Mouse (Mus musculus): Measurements from ENCODE around the gene Rmdn2. TPM values are rescaled to one million over a fixed set of nuclear protein-coding genes. Genes with fewer than 3 reads are reported as not detected.

Rmdn2 gene
- polyA plus RNA-seq, 1 experiment from 2014 or later, result 15.2 TPM

GRCm38 (mm10) chr17:79622050-79622449 lies 10.4 kb downstream of the Rmdn2 start:
- H3K9ac ChIP-seq (ENCODE audit: low read depth, low read length), result no peak overlapping the region
- H3K9me3 ChIP-seq (replicated peaks; ENCODE audit: low read length), result no peaks in the 10 kb centered on the region
- no peaks in the 10 kb centered on the region for H3K4me1 ChIP-seq (replicated peaks; ENCODE audit: insufficient read depth, low read length)
- H3K27ac ChIP-seq, result no peak overlapping the region
- no peak for DNase-seq (ENCODE audit: low spot score)
- no peak for TF ChIP-seq CTCF (IDR thresholded peaks at IDR 0.05; ENCODE audit: low read depth)
- WGBS, result 95% methylated on average over 6 of the region's 6 CpGs
- H3K36me3 ChIP-seq (ENCODE audit: insufficient read depth, low read length), result no peaks in the 10 kb centered on the region
- ATAC-seq (replicated peaks; ENCODE audit: low FRiP score, low read depth), result no peak
- H3K4me3 ChIP-seq (replicated peaks; ENCODE audit: low read depth, low read length), result no peak overlapping the region
- H3K27me3 ChIP-seq (ENCODE audit: insufficient read depth, low read length), result no peaks in the 10 kb centered on the region
- H3K4me2 ChIP-seq (ENCODE audit: low read length), result no peak overlapping the region

GRCm38 (mm10) chr17:79622574-79622973 lies 10.9 kb downstream of the Rmdn2 start:
- H3K27me3 ChIP-seq (ENCODE audit: insufficient read depth, low read length), result no peaks in the 10 kb centered on the region
- no peak overlapping the region for H3K4me3 ChIP-seq (replicated peaks; ENCODE audit: low read depth, low read length)
- TF ChIP-seq CTCF (IDR thresholded peaks at IDR 0.05; ENCODE audit: low read depth), result no peak
- ATAC-seq (replicated peaks; ENCODE audit: low FRiP score, low read depth) (no peak), DNase-seq (ENCODE audit: low spot score) (no peak)
- no peak overlapping the region for H3K9ac ChIP-seq (ENCODE audit: low read depth, low read length)
- H3K9me3 ChIP-seq (replicated peaks; ENCODE audit: low read length), result no peaks in the 10 kb centered on the region
- H3K4me2 ChIP-seq (ENCODE audit: low read length), result no peak overlapping the region
- H3K36me3 ChIP-seq (ENCODE audit: insufficient read depth, low read length), result no peaks in the 10 kb centered on the region
- H3K27ac ChIP-seq, result no peak overlapping the region
- H3K4me1 ChIP-seq (replicated peaks; ENCODE audit: insufficient read depth, low read length), result no peaks in the 10 kb centered on the region
- WGBS, result 90% methylated on average over 7 of the region's 7 CpGs

- TF ChIP-seq CTCF (IDR thresholded peaks at IDR 0.05; ENCODE audit: low read depth), result no peak
- H3K4me3 ChIP-seq (replicated peaks; ENCODE audit: low read depth, low read length), result no peak overlapping the region
- no peaks in the 10 kb centered on the region for H3K27me3 ChIP-seq (ENCODE audit: insufficient read depth, low read length)
- no peaks in the 10 kb centered on the region for H3K9me3 ChIP-seq (replicated peaks; ENCODE audit: low read length)
- no peak overlapping the region for H3K9ac ChIP-seq (ENCODE audit: low read depth, low read length)
- H3K36me3 ChIP-seq (ENCODE audit: insufficient read depth, low read length), result no peaks in the 10 kb centered on the region
- WGBS, result 80% methylated on average over 3 of the region's 3 CpGs
- ATAC-seq (replicated peaks; ENCODE audit: low FRiP score, low read depth) (no peak), DNase-seq (ENCODE audit: low spot score) (no peak)
- H3K4me1 ChIP-seq (replicated peaks; ENCODE audit: insufficient read depth, low read length), result no peaks in the 10 kb centered on the region
- no peak overlapping the region for H3K4me2 ChIP-seq (ENCODE audit: low read length)
- H3K27ac ChIP-seq, result no peak overlapping the region
These were observed 12.2 kb downstream of the Rmdn2 start for GRCm38 (mm10) chr17:79623841-79624240.

DNA sequence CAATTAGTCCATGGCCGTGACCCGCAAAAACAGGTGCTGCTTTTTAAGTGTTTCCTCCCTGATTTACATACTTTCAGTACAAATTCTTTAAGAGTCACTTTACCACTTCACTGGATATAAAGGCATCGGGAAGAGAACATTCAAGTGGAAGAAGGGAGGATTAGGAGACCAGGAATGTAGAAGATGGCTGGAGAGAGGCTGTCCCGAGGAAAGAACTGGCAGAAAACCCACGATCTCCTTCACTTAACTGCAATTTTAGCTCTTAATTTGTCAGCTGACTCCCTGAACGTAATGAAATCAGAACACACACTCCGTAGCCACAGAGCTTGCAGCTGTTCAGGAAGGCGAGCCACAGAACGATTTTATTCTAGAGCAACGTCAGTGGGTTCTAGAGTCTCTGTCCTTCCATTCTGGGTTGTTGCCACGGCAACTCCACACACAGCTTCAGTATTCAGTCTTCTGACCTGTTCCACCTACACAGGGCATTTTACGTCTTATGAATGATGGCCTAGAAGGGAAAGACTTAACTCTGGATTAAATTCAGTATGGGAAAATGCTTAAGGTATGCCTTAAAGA lies 14.7 kb downstream of the Rmdn2 start:
- no peak for TF ChIP-seq CTCF (IDR thresholded peaks at IDR 0.05; ENCODE audit: low read depth)
- no peak overlapping the region for H3K9ac ChIP-seq (ENCODE audit: low read depth, low read length)
- no peaks in the 10 kb centered on the region for H3K4me1 ChIP-seq (replicated peaks; ENCODE audit: insufficient read depth, low read length)
- H3K27ac ChIP-seq, result no peak overlapping the region
- H3K9me3 ChIP-seq (replicated peaks; ENCODE audit: low read length), result no peaks in the 10 kb centered on the region
- H3K36me3 ChIP-seq (ENCODE audit: insufficient read depth, low read length), result no peaks in the 10 kb centered on the region
- DNase-seq (ENCODE audit: low spot score) (peak; percentile 22), ATAC-seq (replicated peaks; ENCODE audit: low FRiP score, low read depth) (no peak)
- no peaks in the 10 kb centered on the region for H3K27me3 ChIP-seq (ENCODE audit: insufficient read depth, low read length)
- WGBS, result 40% methylated on average over 12 of the region's 12 CpGs
- H3K4me3 ChIP-seq (replicated peaks; ENCODE audit: low read depth, low read length), result no peak overlapping the region
- H3K4me2 ChIP-seq (ENCODE audit: low read length), result no peak overlapping the region

DNA sequence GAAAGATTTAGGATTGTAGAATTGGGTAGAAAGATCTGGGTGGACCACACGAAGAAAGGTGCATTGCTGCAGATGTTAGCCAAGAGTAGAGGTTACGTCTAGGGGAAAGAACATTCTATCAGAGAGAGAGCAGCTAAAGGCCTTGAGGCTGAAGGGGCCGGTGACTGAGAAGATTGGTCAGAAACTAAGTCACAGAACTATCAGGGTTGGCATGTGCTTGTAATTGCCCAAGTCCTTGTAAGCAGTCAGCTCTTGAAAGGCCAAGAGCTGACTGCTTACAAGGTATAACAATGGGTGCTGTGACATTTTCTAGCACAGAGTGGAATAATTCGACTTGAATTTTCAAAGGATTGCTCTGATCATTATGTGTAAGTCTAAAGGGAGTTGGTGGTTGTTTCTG lies 38.2 kb downstream of the Rmdn2 start:
- Histone ChIP-seq H3K4me1 (replicated peaks; ENCODE audit: insufficient read depth, low read length) (no peaks in the 10 kb centered on the region), H3K4me2 (ENCODE audit: low read length) (no peak overlapping the region), H3K9me3 (replicated peaks; ENCODE audit: low read length) (no peaks in the 10 kb centered on the region), H3K27me3 (ENCODE audit: insufficient read depth, low read length) (no peaks in the 10 kb centered on the region), H3K4me3 (replicated peaks; ENCODE audit: low read depth, low read length) (no peak overlapping the region), H3K36me3 (ENCODE audit: insufficient read depth, low read length) (no peaks in the 10 kb centered on the region), H3K27ac (no peak overlapping the region), H3K9ac (ENCODE audit: low read depth, low read length) (no peak overlapping the region)
- WGBS, result 91% methylated on average over 4 of the region's 4 CpGs
- ATAC-seq (replicated peaks; ENCODE audit: low FRiP score, low read depth) (no peak), DNase-seq (ENCODE audit: low spot score) (no peak)
- TF ChIP-seq CTCF (IDR thresholded peaks at IDR 0.05; ENCODE audit: low read depth), result no peak

DNA sequence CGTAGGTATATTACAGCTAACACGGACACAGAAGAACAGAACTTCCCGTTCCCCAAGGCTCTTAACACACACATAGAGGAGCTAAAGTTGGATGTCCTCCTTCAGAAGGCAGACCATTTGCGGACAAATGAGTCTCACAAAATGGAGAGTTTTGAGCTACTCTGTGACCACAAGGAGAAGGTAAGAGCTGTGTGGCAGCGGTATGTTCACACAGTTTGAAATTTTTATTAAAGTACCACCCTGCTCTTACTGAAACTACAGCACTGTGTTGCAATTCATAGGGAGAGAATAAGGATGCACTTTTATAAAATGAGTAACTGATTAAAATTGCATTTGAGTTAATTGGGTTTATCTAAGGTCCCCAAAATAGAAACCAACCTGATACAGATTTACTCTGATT lies 38.6 kb downstream of the Rmdn2 start:
- no peak overlapping the region for H3K4me3 ChIP-seq (replicated peaks; ENCODE audit: low read depth, low read length)
- no peaks in the 10 kb centered on the region for H3K4me1 ChIP-seq (replicated peaks; ENCODE audit: insufficient read depth, low read length)
- WGBS, result 92% methylated on average over 5 of the region's 5 CpGs
- TF ChIP-seq CTCF (IDR thresholded peaks at IDR 0.05; ENCODE audit: low read depth), result no peak
- H3K27me3 ChIP-seq (ENCODE audit: insufficient read depth, low read length), result no peaks in the 10 kb centered on the region
- no peak for DNase-seq (ENCODE audit: low spot score)
- H3K4me2 ChIP-seq (ENCODE audit: low read length), result no peak overlapping the region
- no peak for ATAC-seq (replicated peaks; ENCODE audit: low FRiP score, low read depth)
- H3K36me3 ChIP-seq (ENCODE audit: insufficient read depth, low read length), result no peaks in the 10 kb centered on the region
- no peak overlapping the region for H3K9ac ChIP-seq (ENCODE audit: low read depth, low read length)
- H3K9me3 ChIP-seq (replicated peaks; ENCODE audit: low read length), result no peaks in the 10 kb centered on the region
- H3K27ac ChIP-seq, result no peak overlapping the region

GRCm38 (mm10) chr17:79653171-79653570 lies 41.5 kb downstream of the Rmdn2 start:
- Histone ChIP-seq H3K27ac (no peak overlapping the region), H3K36me3 (ENCODE audit: insufficient read depth, low read length) (no peaks in the 10 kb centered on the region), H3K4me2 (ENCODE audit: low read length) (no peak overlapping the region), H3K9me3 (replicated peaks; ENCODE audit: low read length) (no peaks in the 10 kb centered on the region), H3K4me1 (replicated peaks; ENCODE audit: insufficient read depth, low read length) (no peaks in the 10 kb centered on the region), H3K27me3 (ENCODE audit: insufficient read depth, low read length) (no peaks in the 10 kb centered on the region), H3K9ac (ENCODE audit: low read depth, low read length) (no peak overlapping the region), H3K4me3 (replicated peaks; ENCODE audit: low read depth, low read length) (no peak overlapping the region)
- TF ChIP-seq CTCF (IDR thresholded peaks at IDR 0.05; ENCODE audit: low read depth), result no peak
- DNase-seq (ENCODE audit: low spot score), result no peak
- 85% methylated on average over 1 of the region's 1 CpGs for WGBS
- ATAC-seq (replicated peaks; ENCODE audit: low FRiP score, low read depth), result no peak
